Mouse (Mus musculus) kidney, postnatal 14 days (tissue): ENCODE measurements around the gene Hspa4l.

Experiments
- DNase-seq: peaks from one replicate; pipeline ENCODE4 v3.0.0; 2022; ENCODE audit warnings: mixed read lengths

The Hspa4l gene

GRCm38 (mm10) chr3:40845521-40845920, 101.2 kb downstream of the Hspa4l start:
- peak; percentile 1 for DNase-seq
